Mouse (Mus musculus): ENCODE measurements around the gene Ripor3. TPM values are rescaled to one million over a fixed set of nuclear protein-coding genes. Genes with fewer than 3 reads are reported as not detected.
"Not testable (repeated sequence)": the region's sequence is repeated elsewhere in the genome, so short reads cannot be mapped to it uniquely, and the experiment has no call there.

Ripor3 gene
- 2.4 and 2.9 TPM in 2 replicates for polyA plus RNA-seq (2016; fragmentation: Nextera tagmentation; extraction: Ambion mirVana)

DNA sequence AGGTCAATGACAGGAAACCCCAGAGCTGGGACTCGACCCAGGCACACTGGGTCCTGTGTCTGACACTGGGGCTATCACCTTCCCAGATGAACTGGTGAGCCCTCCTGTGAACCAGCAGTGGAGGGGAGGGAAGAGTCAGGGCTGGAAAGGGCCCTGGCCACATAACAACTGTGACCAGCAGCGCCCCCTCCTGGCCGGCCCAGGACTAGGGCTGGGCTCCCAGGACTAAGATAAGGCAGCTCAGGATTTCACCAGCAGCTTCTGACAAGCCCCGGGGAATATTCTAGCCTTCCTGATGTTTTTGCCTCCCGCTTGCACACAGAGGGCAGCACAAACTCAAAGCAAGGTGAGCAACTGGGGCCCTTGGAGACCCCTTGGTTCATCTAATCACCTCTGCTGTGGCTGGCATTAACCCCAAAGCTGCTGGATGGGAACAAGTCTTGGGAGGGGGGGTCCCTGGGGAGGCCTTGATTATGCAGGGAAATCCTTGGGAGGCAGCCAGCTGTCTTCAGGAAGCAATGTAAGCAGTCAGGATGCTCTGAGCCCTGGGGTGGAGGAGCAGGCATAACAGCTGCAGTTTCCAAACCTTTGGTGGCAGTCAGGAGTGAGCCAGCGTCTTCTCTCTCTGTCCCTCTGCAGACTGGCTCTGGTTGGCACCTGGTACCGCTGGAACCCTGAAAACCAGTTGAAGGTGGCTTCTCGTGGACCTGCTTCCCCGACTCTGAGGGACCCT, at the start of gene Ripor3:
Gene Ripor3 (minus strand): TSS at position 683 of the 733 bp plus-strand sequence.
- Histone ChIP-seq H3K9ac (no peak within 1 kb of the TSS), H3K36me3 (no peaks in the 10 kb centered on the region), H3K4me3 (no peak within 1 kb of the TSS), H3K9me3 (replicated peaks) (no peaks in the 10 kb centered on the region), H3K4me1 (peaks cover 28% of the 10 kb centered on the region), H3K4me2 (no peak within 1 kb of the TSS), H3K27me3 (replicated peaks) (no peaks in the 10 kb centered on the region), H3K27ac (no peak within 1 kb of the TSS)
- ATAC-seq = no peak
- 39% methylated on average over 9 of the region's 9 CpGs for WGBS (ENCODE audit: insufficient replicate concordance)

DNA sequence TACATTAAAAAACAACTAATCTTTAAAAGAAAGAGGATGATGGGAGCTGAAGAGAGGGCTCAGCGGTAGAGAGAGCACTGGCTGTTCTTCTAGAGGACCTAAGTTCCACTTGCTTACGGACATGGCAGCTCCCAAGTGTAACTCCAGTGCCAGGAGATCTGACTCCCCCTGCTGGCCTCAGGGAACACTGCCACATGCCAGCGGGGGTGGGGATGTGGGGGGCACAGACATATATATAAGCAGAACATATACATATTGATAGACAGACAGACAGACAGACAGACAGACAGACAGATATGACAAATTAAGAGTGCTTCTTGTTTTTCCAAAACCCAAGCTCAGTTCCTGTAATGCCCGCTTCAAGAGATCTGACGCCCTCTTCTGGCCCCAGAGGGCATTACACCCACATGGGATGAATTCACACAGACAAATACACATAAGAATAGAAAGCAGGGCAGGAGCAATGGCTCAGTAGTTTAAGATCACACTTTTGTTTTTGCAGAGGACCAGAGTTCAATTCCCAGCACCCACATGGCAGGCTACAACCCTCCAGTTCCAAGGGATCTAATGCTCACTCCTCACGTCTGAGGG, 48.9 kb upstream of the Ripor3 start:
- Histone ChIP-seq H3K4me3 (no peak overlapping the region), H3K4me1 (peaks cover 19% of the 10 kb centered on the region), H3K36me3 (no peaks in the 10 kb centered on the region), H3K9me3 (replicated peaks) (no peaks in the 10 kb centered on the region), H3K4me2 (no peak overlapping the region), H3K27ac (no peak overlapping the region), H3K27me3 (replicated peaks) (peaks cover 6% of the 10 kb centered on the region), H3K9ac (no peak overlapping the region)
- ATAC-seq = no peak
- 65% methylated on average over 6 of the region's 6 CpGs for WGBS (ENCODE audit: insufficient replicate concordance)

DNA sequence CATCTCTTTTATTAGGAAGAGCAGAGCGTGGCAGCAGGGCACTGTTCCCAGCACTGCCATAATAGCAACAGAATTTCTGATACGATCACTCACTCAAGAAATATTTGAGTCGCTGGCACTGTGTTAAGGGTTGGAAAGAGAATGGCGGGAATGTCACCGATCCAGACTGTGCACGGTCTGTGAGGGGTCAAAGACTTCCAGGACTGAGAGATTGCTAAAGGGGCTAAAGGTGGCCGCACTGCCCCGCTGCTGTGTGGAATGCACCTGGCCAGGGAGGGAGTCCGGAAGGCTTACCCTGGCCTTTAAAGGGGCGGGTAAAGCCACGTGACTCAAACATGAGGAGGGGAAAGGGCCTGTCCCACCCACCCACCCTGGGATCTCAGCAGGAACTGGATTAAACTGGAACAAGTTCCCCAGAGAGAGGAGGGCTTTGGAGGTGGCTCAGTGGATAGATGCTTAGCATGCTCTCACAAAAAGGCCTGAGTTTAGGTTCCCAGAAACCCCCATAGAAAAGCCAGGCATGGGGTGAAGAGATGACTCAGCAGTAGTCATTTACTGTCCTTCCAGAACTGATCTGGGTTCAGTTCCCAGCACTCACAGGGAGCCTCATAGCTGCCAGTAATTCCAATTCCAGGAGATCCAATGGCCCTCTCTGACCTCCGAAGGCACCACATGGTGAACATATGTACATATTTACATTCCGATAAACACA, 48.2 kb upstream of the Ripor3 start:
- no peak overlapping the region for H3K27ac ChIP-seq
- 40% methylated on average over 13 of the region's 13 CpGs for WGBS (ENCODE audit: insufficient replicate concordance)
- no peaks in the 10 kb centered on the region for H3K36me3 ChIP-seq
- H3K4me3 ChIP-seq = no peak overlapping the region
- ATAC-seq = peak; percentile 57
- no peaks in the 10 kb centered on the region for H3K9me3 ChIP-seq (replicated peaks)
- H3K27me3 ChIP-seq (replicated peaks) = peaks cover 6% of the 10 kb centered on the region
- peaks cover 19% of the 10 kb centered on the region for H3K4me1 ChIP-seq
- H3K9ac ChIP-seq = peak overlapping the region; percentile 41; the same call in 1 of the 2 replicates
- no peak overlapping the region for H3K4me2 ChIP-seq

DNA sequence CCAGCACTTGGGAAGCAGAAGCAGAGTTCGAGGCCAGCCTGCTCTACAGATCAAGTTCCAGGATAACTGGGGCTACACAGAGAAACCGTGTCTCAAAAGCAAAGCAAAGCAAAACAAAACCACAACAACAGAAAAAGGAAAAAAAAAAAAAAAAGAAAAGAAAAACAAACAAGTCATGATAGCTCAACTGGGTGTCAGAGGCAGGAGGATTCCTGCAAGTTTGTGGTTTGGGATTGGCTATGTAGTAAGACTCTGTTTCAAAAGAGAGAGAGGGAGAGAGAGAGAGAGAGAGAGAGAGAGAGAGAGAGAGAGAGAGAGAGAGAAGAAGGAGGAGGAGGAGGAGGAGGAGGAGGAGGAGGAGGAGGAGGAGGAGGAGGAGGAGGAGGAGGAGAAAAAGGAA, 47.5 kb upstream of the Ripor3 start:
- H3K4me1 ChIP-seq = peaks cover 19% of the 10 kb centered on the region
- not testable (repeated sequence) for ATAC-seq; H3K9me3 ChIP-seq (replicated peaks); H3K4me2 ChIP-seq; H3K9ac ChIP-seq; H3K27me3 ChIP-seq (replicated peaks); H3K36me3 ChIP-seq; H3K27ac ChIP-seq; H3K4me3 ChIP-seq
- 33% methylated on average over 2 of the region's 2 CpGs for WGBS (ENCODE audit: insufficient replicate concordance)

DNA sequence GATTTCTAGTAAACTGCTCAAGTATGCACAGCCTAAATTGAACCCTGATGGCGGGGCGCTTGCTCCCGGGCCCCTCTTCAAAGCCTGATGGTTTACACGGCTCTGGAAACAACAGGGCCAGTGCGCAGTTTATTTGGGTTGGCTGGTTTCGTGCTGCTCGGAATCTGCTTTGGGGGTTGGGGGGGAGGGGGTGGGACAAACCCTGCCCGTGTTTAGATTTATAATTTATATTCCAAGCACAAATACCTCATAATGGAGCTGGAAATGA, 46.2 kb upstream of the Ripor3 start:
- peaks cover 16% of the 10 kb centered on the region for H3K27me3 ChIP-seq (replicated peaks)
- H3K9ac ChIP-seq = no peak overlapping the region
- no peak overlapping the region for H3K4me3 ChIP-seq
- no peak overlapping the region for H3K27ac ChIP-seq
- H3K36me3 ChIP-seq = no peaks in the 10 kb centered on the region
- WGBS (ENCODE audit: insufficient replicate concordance) = 61% methylated on average over 8 of the region's 8 CpGs
- peaks cover 19% of the 10 kb centered on the region for H3K4me1 ChIP-seq
- ATAC-seq = no peak
- H3K4me2 ChIP-seq = no peak overlapping the region
- H3K9me3 ChIP-seq (replicated peaks) = no peaks in the 10 kb centered on the region

DNA sequence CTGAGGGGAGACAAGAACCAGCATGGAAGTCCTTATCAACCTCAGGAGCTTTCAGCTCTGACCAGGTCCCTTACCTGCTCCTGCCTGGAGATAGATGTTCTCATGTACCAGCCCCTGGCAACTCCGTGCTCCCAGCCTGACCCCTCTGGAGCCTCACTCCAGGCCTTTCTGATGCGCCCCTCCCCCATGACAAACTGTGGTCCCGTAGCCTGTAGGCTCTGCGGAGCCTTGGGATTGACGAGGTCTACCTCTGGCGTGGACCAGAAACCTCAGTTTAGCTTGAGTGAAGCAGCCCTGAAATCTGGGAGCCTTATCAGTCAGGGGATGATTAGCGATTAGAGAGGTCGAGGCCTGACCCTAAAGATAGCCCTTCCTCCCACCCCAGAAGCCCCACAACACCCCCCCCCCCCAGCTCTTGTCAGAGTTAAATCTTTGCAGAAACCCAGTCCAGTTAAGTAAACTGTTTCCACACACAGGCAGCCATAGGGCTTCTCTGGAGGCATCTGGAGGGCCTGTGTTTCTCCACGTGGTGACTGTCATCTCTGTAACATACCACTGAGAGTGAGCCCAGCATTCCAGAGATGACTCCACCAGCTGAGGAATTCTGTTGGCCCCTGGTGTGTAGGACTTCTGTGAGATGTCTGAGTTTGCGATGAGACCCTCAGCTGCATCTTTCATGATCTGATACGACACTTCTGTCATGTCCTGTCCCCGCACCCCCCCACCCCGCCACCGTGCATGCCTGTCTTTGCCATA, 45.7 kb upstream of the Ripor3 start:
- Histone ChIP-seq H3K4me2 (no peak overlapping the region), H3K36me3 (no peaks in the 10 kb centered on the region), H3K9me3 (replicated peaks) (no peaks in the 10 kb centered on the region), H3K4me3 (no peak overlapping the region), H3K27ac (no peak overlapping the region), H3K9ac (no peak overlapping the region), H3K4me1 (peaks cover 21% of the 10 kb centered on the region), H3K27me3 (replicated peaks) (peaks cover 21% of the 10 kb centered on the region)
- 35% methylated on average over 14 of the region's 14 CpGs for WGBS (ENCODE audit: insufficient replicate concordance)
- ATAC-seq = no peak

DNA sequence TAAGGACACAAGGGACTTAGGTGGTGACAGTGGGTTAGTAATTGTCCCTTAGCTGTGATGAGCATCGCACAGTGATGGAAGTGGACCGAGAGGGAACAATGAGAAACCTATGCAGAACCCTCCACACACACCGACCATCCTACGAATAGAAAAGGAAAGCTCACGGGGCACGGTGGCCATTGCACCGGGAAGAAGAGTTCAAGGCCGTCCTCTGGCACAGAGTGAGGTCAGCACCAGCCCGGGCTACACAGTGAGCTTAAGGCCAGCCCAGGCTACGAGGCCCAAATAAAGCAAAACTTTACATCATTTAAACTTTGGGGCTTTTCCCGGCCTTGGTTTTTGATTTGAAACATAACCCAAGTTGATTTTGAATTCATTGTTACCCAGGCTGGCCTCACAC, 43.7 kb upstream of the Ripor3 start:
- peaks cover 40% of the 10 kb centered on the region for H3K4me1 ChIP-seq
- H3K4me3 ChIP-seq = no peak overlapping the region
- no peak overlapping the region for H3K9ac ChIP-seq
- H3K4me2 ChIP-seq = no peak overlapping the region
- no peaks in the 10 kb centered on the region for H3K36me3 ChIP-seq
- H3K27me3 ChIP-seq (replicated peaks) = peaks cover 41% of the 10 kb centered on the region
- ATAC-seq = no peak
- H3K9me3 ChIP-seq (replicated peaks) = no peaks in the 10 kb centered on the region
- WGBS (ENCODE audit: insufficient replicate concordance) = 72% methylated on average over 11 of the region's 11 CpGs
- H3K27ac ChIP-seq = no peak overlapping the region

DNA sequence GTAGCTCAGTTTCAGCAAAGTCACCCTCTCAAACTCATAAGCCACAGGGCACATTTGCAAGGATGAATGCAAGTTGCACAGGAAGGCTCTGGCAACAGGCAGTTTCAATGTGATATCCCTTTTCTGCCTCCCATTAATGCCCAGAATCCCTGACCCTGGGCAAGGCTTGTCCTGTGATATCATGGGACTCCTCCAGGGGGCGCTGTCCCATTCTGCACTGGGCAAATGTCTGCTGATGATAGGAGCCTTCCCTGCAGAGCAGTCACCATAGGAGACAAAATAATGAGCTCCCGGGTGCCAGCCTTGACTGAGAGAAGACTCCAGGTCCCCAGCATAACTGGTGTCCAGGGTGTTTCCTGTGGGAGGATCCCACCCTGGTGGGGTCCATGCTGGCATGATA, 42.3 kb upstream of the Ripor3 start:
- WGBS (ENCODE audit: insufficient replicate concordance) = 13% methylated on average over 2 of the region's 2 CpGs
- Histone ChIP-seq H3K4me1 (peaks cover 43% of the 10 kb centered on the region), H3K36me3 (no peaks in the 10 kb centered on the region), H3K27me3 (replicated peaks) (peaks cover 39% of the 10 kb centered on the region), H3K9me3 (replicated peaks) (no peaks in the 10 kb centered on the region), H3K9ac (no peak overlapping the region), H3K4me2 (no peak overlapping the region), H3K4me3 (no peak overlapping the region), H3K27ac (no peak overlapping the region)
- no peak for ATAC-seq

DNA sequence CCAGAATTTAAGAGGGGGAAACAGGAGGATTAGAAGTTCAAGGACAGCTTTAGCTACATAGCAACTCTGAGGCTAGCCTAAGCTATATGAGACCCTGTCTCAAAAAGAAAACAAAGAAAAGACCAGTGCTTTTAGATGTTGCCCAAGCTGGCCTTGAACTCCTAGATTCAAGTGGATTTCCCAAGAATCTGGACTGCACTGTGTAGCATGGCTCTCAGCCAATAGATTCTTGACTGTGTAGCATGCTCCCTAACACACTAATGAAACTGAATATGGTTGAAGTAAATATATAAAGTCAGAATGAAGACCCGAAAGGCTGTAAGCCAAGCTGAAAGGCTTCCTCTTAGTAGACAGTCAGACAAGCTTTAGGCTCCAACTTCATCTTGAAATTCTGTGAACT, 41.7 kb upstream of the Ripor3 start:
- no peaks in the 10 kb centered on the region for H3K9me3 ChIP-seq (replicated peaks)
- H3K27me3 ChIP-seq (replicated peaks) = peaks cover 39% of the 10 kb centered on the region
- no peak overlapping the region for H3K27ac ChIP-seq
- no peak overlapping the region for H3K4me3 ChIP-seq
- H3K9ac ChIP-seq = no peak overlapping the region
- ATAC-seq = no peak
- H3K4me1 ChIP-seq = peaks cover 48% of the 10 kb centered on the region
- 87% methylated on average over 1 of the region's 1 CpGs for WGBS (ENCODE audit: insufficient replicate concordance)
- no peak overlapping the region for H3K4me2 ChIP-seq
- no peaks in the 10 kb centered on the region for H3K36me3 ChIP-seq

DNA sequence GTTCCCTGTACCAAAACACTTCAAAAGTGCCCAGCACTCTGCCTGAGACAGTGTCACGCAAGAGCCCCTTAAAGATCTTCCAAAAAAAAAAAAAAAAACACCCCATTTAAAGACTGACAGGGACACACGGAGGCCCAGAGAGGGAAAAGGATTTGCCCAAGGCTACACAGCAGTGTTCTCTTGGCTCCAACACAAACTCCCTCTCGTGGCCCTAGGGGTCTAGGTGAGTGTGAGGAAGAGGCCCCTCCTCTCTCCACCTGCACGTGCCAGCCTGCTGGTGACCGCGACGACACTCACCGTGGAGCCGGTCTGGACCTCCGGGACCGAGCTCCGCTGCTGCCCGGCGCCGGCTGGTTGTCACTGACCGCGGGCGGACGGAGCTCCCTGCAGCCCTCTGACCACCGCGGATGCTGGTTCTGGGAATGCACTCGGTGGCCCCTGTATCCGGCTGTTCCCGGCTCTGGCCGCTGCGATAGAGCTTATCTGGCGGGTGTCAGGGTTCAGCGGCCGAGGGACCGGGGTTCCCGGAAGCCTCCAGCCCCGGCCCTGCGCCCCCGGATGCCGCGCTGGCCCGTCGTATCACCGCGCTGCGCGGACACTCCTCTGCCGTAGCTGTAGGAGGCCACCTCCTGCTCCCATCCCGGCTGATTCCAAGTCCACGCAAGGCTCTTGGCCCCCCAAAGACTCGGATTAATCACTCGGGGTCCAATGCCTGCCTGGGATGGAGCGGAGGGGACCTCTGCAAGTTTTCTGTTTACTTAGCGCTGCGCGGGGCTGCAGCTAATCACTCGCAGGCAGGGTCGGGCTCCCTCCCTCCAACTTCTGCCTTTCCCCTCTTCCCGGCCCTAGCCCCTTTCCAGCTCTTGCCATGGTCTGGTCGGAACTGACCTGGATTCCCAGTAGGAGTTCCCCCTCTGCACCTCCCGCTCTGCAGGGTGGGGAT, 39.9 kb upstream of the Ripor3 start:
- under 1% methylated on average over 56 of the region's 56 CpGs for whole genome bisulfite sequencing (ENCODE audit: insufficient replicate concordance)
- H3K4me1 ChIP-seq = peaks cover 42% of the 10 kb centered on the region
- H3K4me2 ChIP-seq = peak overlapping the region; percentile 93
- peaks cover 39% of the 10 kb centered on the region for H3K27me3 ChIP-seq (replicated peaks)
- H3K27ac ChIP-seq = peak overlapping the region; percentile 62; the same call in 1 of the 2 replicates
- H3K9me3 ChIP-seq (replicated peaks) = no peaks in the 10 kb centered on the region
- ATAC-seq = peak; percentile 82
- no peaks in the 10 kb centered on the region for H3K36me3 ChIP-seq
- peak overlapping the region; percentile 62 for H3K9ac ChIP-seq
- peak overlapping the region; percentile 61 for H3K4me3 ChIP-seq

DNA sequence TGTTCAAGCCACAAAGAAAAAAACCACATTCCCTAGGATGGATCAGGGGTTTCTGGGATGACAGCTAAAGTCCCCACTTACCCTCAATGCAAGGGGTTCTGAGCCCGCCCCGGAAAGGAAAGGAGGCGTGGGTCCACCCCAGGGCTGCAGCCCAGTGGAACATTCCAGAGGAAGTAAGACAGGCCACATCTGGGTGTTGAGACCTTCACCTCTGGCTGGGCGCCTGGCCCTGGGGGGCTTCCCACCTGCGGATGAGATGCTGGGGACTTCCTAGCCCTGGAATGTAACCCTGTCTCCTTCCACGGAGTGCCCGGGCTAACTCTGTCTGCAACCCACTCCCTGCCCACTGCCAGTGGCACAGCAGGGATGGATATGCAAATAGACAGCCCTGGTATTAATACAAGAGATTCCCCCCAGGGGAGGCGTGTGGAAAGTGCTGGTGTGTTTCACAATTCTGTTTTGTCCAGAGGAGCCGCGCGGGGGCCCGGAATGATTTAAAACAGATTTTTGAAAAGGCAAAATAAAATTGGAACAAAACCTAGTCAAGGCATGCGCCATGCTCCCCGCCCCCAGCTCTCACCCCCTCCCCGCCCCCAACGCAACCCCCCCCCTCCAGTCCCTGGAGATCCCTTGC, 38.7 kb upstream of the Ripor3 start:
- peak overlapping the region; percentile 61 for H3K4me3 ChIP-seq
- H3K4me2 ChIP-seq = peak overlapping the region; percentile 93
- no peak overlapping the region for H3K27ac ChIP-seq
- no peaks in the 10 kb centered on the region for H3K36me3 ChIP-seq
- ATAC-seq = no peak
- 16% methylated on average over 16 of the region's 16 CpGs for WGBS (ENCODE audit: insufficient replicate concordance)
- peaks cover 42% of the 10 kb centered on the region for H3K4me1 ChIP-seq
- H3K27me3 ChIP-seq (replicated peaks) = peaks cover 39% of the 10 kb centered on the region
- peak overlapping the region; percentile 62 for H3K9ac ChIP-seq
- H3K9me3 ChIP-seq (replicated peaks) = no peaks in the 10 kb centered on the region

Data from liver, embryonic 12.5 days (tissue).